Mouse (Mus musculus): ENCODE results near the gene Clnk. TPM values are rescaled to one million over a fixed set of nuclear protein-coding genes. Genes with fewer than 3 reads are reported as not detected.

The Clnk gene
- polyA plus RNA-seq, 1 experiment, result 0.25 TPM

DNA sequence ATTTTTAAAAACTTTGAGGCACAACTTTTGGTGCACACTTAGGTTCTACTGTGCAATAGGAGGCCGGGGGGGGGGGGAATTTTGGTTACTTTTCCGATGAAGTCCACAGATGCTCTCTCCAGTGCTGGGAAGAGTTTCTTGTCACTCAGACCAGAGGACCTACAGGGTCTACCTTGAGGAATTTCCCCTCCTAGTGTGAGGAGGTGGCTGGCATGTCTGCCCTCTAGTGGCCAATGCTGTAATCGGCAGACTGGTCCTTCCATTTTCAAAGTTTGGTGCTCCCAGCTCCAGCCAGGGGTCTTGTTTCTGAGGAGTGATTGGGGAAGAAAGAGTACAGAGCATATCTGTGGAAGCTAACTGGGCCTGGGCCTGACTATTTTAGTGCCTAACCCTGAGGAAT lies 121.7 kb downstream of the Clnk start:
- TF ChIP-seq CTCF (IDR thresholded peaks at IDR 0.05; ENCODE audit: extremely low read depth, insufficient read length, insufficient replicate concordance, low read depth, low read length) (peak; percentile 77; the same call in 1 of the 2 replicates), POLR2A (IDR thresholded peaks at IDR 0.05; ENCODE audit: low read depth, low read length) (no peak)
- no peaks in the 10 kb centered on the region for H3K36me3 ChIP-seq (ENCODE audit: control insufficient read depth, insufficient read depth, low read length)
- no peaks in the 10 kb centered on the region for H3K4me1 ChIP-seq (ENCODE audit: control insufficient read depth, insufficient read depth, insufficient read length, low read length)
- H3K27me3 ChIP-seq (ENCODE audit: control insufficient read depth, insufficient read depth, low read length), result no peaks in the 10 kb centered on the region
- WGBS, result 20% methylated on average over 3 of the region's 3 CpGs
- H3K27ac ChIP-seq (ENCODE audit: insufficient read depth, low read depth, low read length), result no peak overlapping the region
- H3K4me3 ChIP-seq (ENCODE audit: low read depth, low read length), result no peak overlapping the region

GRCm38 (mm10) chr5:38752749-38753148 lies 123.9 kb downstream of the Clnk start:
- no peak overlapping the region for H3K27ac ChIP-seq (ENCODE audit: insufficient read depth, low read depth, low read length)

DNA sequence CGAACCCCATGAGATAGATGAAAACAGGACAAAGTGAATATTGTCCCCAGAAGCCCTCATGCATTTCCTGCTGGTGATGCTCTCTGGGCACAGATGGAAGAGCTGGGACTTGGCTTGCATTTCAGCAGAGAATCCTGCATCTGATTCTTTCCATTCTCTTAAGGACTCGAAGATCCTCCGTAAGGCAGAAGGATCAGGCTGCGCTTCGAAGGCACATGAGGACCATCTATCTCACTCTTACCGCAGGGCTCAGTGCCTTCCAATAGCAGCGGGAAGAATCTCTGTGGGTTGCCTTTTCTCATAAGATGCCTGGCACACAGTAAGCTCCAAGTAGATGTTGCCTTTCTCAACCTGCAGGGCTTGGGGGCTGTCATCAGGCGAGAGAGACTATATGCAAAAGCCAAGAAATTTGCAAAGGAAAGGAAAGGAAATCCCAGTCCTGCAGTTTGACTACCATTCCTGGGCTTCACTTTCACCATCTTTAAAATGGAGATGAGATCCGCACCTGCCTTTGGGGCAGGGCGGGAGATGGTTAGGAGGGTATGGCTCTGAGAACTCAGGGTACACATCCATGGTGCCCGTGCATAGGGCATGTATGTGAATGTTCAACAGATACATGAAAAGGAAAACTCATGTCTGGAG lies 167.6 kb downstream of the Clnk start:
- WGBS, result 76% methylated on average over 11 of the region's 11 CpGs
- Histone ChIP-seq H3K4me3 (ENCODE audit: low read depth, low read length) (no peak overlapping the region), H3K27me3 (ENCODE audit: control insufficient read depth, insufficient read depth, low read length) (no peaks in the 10 kb centered on the region), H3K27ac (ENCODE audit: insufficient read depth, low read depth, low read length) (no peak overlapping the region), H3K36me3 (ENCODE audit: control insufficient read depth, insufficient read depth, low read length) (no peaks in the 10 kb centered on the region), H3K4me1 (ENCODE audit: control insufficient read depth, insufficient read depth, insufficient read length, low read length) (no peaks in the 10 kb centered on the region)
- TF ChIP-seq POLR2A (IDR thresholded peaks at IDR 0.05; ENCODE audit: low read depth, low read length), result no peak
- no peak for TF ChIP-seq CTCF (IDR thresholded peaks at IDR 0.05; ENCODE audit: extremely low read depth, insufficient read length, insufficient replicate concordance, low read depth, low read length)

More at GRCm38 (mm10) chr5:38752749-38753148, 123.9 kb downstream of the Clnk start:
- Histone ChIP-seq H3K4me1 (ENCODE audit: control insufficient read depth, insufficient read depth, insufficient read length, low read length) (no peaks in the 10 kb centered on the region), H3K27me3 (ENCODE audit: control insufficient read depth, insufficient read depth, low read length) (no peaks in the 10 kb centered on the region), H3K4me3 (ENCODE audit: low read depth, low read length) (no peak overlapping the region), H3K36me3 (ENCODE audit: control insufficient read depth, insufficient read depth, low read length) (no peaks in the 10 kb centered on the region)
- no peak for TF ChIP-seq CTCF (IDR thresholded peaks at IDR 0.05; ENCODE audit: extremely low read depth, insufficient read length, insufficient replicate concordance, low read depth, low read length)
- no peak for TF ChIP-seq POLR2A (IDR thresholded peaks at IDR 0.05; ENCODE audit: low read depth, low read length)
- 22% methylated on average over 4 of the region's 4 CpGs for WGBS

DNA sequence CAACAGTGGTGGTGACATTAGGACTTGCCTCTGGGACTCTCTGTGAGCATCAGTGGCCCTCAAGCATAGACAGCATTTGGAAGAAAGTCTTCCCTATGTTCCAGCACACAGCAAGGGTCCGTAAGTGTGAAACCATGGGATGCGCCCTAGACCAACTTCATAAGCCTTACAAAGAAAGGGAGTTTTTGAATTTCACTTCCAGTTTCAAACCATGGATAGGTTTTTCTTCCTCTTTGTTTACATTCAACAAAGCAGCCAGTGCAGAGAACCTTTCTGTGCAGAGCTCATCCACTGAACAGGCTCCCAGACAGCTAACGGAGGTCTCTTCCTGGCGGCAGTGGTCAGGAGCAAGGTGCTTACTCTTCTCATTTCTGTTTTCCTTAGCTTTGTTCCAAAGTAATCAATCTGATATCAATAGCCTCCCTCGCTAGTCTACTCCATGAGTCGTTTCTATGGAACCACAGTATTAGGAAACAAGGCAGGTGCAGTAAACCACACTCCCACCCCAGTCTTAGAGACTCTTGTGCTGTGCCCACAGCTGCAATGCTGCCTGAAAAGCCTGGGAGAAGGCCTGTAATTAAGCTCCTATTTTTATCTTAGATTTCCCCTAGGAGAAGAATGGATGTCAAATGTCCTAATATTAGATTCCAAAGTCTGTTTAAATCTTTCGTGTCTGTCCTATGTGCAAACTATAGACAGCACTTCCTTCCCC lies 169.1 kb downstream of the Clnk start:
- WGBS, result 62% methylated on average over 7 of the region's 7 CpGs
- no peaks in the 10 kb centered on the region for H3K27me3 ChIP-seq (ENCODE audit: control insufficient read depth, insufficient read depth, low read length)
- H3K36me3 ChIP-seq (ENCODE audit: control insufficient read depth, insufficient read depth, low read length), result no peaks in the 10 kb centered on the region
- H3K27ac ChIP-seq (ENCODE audit: insufficient read depth, low read depth, low read length), result no peak overlapping the region
- H3K4me3 ChIP-seq (ENCODE audit: low read depth, low read length), result no peak overlapping the region
- TF ChIP-seq CTCF (IDR thresholded peaks at IDR 0.05; ENCODE audit: extremely low read depth, insufficient read length, insufficient replicate concordance, low read depth, low read length) (no peak), POLR2A (IDR thresholded peaks at IDR 0.05; ENCODE audit: low read depth, low read length) (no peak)
- no peaks in the 10 kb centered on the region for H3K4me1 ChIP-seq (ENCODE audit: control insufficient read depth, insufficient read depth, insufficient read length, low read length)

GRCm38 (mm10) chr5:38702941-38703340 lies 173.7 kb downstream of the Clnk start:
- 89% methylated on average over 6 of the region's 6 CpGs for WGBS
- Histone ChIP-seq H3K27me3 (ENCODE audit: control insufficient read depth, insufficient read depth, low read length) (no peaks in the 10 kb centered on the region), H3K4me1 (ENCODE audit: control insufficient read depth, insufficient read depth, insufficient read length, low read length) (no peaks in the 10 kb centered on the region), H3K27ac (ENCODE audit: insufficient read depth, low read depth, low read length) (no peak overlapping the region), H3K4me3 (ENCODE audit: low read depth, low read length) (no peak overlapping the region), H3K36me3 (ENCODE audit: control insufficient read depth, insufficient read depth, low read length) (no peaks in the 10 kb centered on the region)
- no peak for TF ChIP-seq POLR2A (IDR thresholded peaks at IDR 0.05; ENCODE audit: low read depth, low read length)
- TF ChIP-seq CTCF (IDR thresholded peaks at IDR 0.05; ENCODE audit: extremely low read depth, insufficient read length, insufficient replicate concordance, low read depth, low read length), result no peak

GRCm38 (mm10) chr5:38702091-38702490 lies 174.5 kb downstream of the Clnk start:
- WGBS, result 73% methylated on average over 2 of the region's 2 CpGs
- H3K27ac ChIP-seq (ENCODE audit: insufficient read depth, low read depth, low read length), result no peak overlapping the region
- no peaks in the 10 kb centered on the region for H3K36me3 ChIP-seq (ENCODE audit: control insufficient read depth, insufficient read depth, low read length)
- H3K4me3 ChIP-seq (ENCODE audit: low read depth, low read length), result no peak overlapping the region
- H3K27me3 ChIP-seq (ENCODE audit: control insufficient read depth, insufficient read depth, low read length), result no peaks in the 10 kb centered on the region
- TF ChIP-seq CTCF (IDR thresholded peaks at IDR 0.05; ENCODE audit: extremely low read depth, insufficient read length, insufficient replicate concordance, low read depth, low read length) (no peak), POLR2A (IDR thresholded peaks at IDR 0.05; ENCODE audit: low read depth, low read length) (no peak)
- H3K4me1 ChIP-seq (ENCODE audit: control insufficient read depth, insufficient read depth, insufficient read length, low read length), result no peaks in the 10 kb centered on the region

- H3K27ac ChIP-seq (ENCODE audit: insufficient read depth, low read depth, low read length), result no peak overlapping the region
- H3K4me1 ChIP-seq (ENCODE audit: control insufficient read depth, insufficient read depth, insufficient read length, low read length), result no peaks in the 10 kb centered on the region
- H3K4me3 ChIP-seq (ENCODE audit: low read depth, low read length), result no peak overlapping the region
- WGBS, result 64% methylated on average over 5 of the region's 5 CpGs
- H3K27me3 ChIP-seq (ENCODE audit: control insufficient read depth, insufficient read depth, low read length), result no peaks in the 10 kb centered on the region
- no peaks in the 10 kb centered on the region for H3K36me3 ChIP-seq (ENCODE audit: control insufficient read depth, insufficient read depth, low read length)
- no peak for TF ChIP-seq POLR2A (IDR thresholded peaks at IDR 0.05; ENCODE audit: low read depth, low read length)
Measured at GRCm38 (mm10) chr5:38698466-38698865, 178.1 kb downstream of the Clnk start.

Data from small intestine, adult 2 months (tissue).